Mouse (Mus musculus): ENCODE results near the gene Inpp5a.

Gene Inpp5a

DNA sequence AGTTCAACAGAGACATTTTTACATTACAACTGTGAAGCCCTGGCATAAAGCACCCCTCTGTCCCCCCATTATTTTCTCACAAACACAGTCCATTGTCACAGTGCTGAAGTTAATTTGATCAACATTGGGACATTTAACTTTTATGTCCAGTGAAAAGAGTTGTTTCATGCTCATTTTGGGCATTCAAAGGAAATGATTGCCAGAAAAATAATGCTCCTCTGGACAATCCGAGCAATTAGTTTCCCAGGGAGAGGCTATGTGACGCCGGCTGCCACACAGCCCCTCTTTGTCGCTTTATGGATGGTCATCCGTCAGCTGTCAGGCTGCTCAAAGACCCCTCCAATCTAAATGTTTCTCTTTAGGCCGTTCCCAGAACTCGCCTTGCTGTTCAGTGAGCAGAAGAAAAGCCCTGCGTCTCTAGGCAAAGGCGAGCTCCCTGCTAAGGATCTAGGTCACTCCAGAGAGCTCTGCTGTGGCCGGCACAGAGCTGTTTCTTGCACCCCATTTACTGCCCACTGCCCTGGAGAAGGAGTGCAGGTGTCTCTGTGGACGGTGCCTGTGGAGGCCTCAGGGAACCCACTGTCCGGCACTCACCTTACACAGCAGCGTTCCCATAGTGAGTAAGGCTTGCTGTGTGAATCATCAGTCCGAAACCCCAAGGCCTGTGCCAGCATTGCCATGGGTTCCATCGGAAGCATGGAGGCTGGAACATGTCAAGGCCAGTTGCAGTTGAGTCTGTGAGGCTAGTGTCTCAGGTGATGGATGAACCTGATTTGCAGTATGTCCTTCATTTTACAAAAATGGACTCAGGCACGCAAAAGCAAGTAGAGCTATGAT is 141.9 kb downstream of the Inpp5a start:
- no peak for DNase-seq (ENCODE audit: low read depth, low spot score)

DNA sequence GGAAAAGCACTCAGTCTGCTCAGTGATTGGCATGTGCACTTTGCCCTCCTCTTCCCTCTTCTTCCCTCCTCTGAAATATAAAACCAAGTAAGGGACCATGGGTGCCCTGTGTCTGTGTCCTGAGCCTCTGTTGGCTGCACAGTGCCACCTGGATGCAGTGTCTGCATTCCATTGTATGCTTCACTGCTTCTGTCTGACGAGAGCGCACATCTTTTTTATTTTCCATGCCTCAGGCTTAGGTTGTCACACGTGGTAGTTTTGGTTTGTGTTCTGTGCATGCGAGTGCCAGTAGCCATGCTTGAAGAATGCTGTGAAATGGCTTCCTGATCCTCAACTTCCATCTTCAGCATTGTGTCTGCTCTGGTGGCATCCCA is 142.5 kb downstream of the Inpp5a start:
- DNase-seq (ENCODE audit: low read depth, low spot score) = no peak

DNA sequence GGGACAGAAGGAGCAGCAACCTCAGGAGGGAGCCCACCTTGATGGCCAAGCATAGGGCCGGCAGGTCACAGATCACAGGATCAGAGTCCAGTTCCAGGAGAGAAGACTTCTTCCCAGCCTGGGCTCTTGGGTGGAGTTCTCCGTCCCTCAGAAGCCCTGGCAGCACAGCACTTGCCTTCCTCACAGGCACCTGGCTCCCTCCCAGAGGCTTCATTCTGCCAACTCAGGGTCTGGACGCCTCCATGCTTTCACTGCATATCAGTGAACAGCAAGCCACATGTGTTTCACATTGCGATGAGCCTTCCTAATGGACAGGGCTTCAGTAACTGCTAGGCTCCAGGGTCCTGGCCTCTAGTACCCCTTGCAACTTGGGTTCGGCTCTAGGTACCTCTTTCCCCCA is 147.4 kb downstream of the Inpp5a start:
- no peak for DNase-seq (ENCODE audit: low read depth, low spot score)

DNA sequence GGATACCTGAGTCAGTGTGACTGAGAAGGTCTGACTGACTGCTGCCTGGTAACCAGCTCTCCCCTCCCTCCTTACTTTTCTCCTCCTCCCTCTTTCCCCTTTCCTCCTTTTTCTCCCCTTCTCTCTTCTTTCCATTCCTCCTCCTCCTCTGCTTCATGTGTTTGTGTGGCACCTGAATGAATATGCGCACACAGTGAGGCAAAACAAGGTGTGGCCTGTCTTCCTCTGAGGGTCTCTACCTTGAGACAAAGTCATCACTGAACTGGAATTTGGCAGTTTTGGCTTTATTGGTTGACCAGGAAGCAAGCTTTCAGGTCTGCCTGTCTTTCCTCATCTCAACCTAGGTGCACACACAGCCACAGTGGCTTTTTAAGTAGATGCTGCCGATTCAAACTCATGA is 147.9 kb downstream of the Inpp5a start:
- no peak for DNase-seq (ENCODE audit: low read depth, low spot score)

DNA sequence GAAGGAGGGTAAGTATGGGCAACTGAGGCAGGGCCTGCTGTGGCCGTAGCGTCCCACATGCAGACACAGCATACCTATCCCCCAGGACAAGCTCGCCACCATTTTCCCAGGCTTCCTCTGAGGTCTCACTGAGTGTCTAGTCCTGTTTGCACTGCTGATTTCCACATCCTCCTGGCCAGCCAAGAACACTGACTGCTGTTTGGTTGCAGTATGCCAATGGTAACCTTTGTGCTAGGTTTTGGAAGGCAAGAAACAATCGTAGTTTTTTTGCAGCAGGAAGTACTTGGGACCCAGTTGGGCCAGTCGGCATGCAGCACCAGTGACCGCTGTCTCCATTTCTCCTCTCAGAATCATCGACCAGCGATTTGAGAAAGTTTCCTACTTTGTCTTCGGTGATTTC is 148.9 kb downstream of the Inpp5a start:
- no peak for DNase-seq (ENCODE audit: low read depth, low spot score)

DNA sequence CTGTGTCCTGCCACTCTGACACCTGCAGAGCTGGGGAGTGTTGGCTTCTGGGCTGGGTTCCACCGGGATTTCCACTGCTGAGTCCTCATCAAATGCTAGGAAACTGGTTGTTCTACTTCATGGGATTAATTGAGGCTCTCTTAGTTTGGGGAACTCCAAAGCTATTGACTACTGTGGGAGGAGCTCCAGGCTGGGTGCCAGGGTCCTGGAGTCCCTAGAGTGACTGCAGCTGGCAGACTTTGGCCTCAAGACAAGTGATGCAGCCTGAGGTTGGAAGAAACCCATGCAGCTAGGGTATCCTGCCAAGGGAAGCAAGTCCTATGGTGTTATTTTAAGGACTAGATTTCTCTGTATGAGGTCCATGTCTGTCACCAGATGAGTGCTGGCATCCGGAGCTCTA is 149.6 kb downstream of the Inpp5a start:
- DNase-seq (ENCODE audit: low read depth, low spot score) = no peak

DNA sequence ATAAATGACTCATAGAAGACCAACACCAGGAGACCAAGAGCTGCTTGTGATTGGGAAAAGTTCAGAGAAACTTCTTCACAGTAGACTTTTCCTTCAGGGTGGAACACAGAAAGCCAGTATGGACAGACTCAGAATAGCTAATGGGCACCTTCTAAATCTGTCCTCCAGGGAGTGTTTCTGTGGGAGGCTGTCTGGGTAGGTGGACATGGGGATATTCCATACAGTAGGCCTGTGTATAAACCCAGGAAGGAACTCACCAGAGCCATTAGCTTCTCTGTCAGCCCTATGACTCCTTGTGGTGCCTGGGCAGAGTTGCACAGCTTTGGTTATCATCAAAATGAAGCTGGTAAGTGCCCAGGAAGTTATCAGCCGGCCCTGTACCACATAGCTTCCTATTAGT is 151.7 kb downstream of the Inpp5a start:
- no peak for DNase-seq (ENCODE audit: low read depth, low spot score)

DNA sequence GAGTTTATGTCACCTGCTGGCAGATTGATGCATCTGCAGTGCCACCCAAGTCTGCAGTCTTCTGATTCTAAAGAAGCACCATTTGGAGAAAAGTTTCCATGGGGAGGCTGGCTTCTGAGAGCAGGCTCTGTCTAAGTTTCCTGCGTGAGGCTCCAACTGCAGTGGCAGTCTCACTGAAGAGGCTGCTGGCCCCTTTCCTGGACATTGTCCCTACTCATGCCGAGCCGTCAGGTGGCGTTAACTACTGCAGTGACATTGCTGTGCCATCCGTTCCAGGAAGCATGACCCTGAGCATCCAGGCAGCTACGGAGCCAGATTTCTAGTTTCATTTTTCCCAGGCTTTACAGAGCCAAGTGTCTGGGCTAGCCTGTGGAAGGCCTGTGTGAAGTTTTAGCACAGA is 152.5 kb downstream of the Inpp5a start:
- no peak for DNase-seq (ENCODE audit: low read depth, low spot score)

DNA sequence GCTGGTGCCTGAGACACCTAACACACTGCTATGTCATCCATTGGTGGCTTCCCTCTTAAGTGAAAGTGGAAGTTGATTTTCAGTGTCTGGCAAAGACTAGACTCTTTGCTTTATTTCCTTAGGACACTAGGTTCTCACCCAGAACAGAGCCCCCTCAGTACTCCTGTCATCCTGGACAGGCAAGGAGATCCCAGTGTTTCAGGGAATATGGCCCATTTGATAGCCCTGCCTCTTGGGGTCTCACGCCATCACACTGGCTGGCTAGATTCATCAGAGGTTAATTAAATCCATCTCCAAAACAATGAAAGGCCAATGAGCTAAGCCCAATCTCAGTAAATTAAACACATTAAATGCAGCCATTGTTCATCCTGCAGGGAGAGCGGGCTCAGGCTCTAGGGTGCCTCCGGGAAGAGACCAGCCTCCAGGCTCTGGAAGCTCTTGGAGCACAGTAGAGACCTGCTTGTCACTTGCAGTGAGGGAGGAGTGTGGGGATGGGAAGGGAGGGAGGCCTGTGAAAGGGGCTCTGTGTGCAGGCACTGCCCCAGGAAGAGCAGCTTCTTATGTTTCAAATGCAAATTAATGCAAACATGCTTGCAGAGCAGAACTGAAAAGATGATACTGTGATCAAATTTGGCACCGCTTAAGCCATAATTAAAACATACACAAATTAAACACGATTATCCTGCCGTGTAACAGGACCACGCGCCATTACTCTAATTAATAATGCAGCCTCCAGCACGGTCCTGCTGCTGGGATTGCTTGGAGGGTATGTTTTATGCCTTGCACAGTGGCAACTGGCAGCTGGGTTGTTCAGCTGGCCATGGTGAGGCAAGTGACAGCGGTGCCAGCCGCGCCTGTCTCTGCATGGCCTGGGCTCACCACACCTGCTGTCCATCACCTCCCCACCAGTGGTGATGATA is 156.1 kb downstream of the Inpp5a start:
- DNase-seq (ENCODE audit: low read depth, low spot score) = peak; percentile 66

DNA sequence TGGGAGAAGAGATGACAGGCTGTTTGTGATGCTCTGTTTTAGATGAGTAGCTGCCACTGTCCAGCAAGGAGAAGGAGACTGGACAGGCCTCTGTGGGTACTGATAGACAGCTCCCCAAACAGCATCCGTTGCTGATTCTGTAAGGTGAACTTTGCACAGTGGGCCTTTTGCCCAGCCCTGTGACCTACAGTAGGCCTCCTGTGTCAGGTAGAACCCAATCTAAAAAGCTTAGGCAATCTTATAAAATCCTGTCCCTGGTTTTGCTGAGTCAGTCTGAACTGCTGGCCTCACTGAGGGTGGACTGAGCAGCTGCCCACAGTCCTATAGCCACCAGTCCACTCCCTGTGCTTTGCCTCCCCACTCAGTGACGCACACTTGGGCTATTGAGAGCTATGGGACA is 158.4 kb downstream of the Inpp5a start:
- no peak for DNase-seq (ENCODE audit: low read depth, low spot score)

DNA sequence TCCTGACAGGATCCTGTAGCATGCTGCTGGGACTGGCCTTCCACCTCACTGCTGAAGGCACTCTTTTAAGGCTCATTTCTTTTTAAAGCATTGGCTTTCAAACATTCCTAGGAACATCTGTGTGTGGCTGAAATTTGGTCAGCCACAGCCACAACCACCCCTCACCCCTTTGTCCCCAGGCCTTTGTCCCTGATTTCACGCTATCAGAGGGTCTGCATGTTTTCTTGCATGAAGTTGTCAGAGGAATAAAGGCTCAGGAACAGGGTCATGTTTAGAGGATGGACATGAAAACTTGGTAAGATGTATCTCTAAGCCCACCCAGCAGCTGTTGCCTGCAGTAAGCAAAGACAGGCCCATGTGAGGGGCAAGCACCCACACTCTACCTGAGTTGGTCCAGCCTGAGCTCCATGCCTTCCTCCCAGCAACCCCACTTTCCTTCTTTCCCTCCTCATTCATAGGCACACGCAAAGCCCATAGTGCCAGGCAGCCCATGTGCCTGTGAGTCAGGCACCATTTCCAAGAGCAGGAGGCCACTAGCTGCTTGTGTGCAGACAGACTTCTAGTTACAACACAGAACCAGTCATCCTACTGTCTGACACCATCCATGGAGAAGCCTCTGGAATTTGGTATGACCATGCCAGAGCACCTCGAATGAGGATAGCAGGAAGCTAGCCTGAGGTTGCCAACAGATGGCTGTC is 161.3 kb downstream of the Inpp5a start:
- DNase-seq (ENCODE audit: low read depth, low spot score) = no peak

DNA sequence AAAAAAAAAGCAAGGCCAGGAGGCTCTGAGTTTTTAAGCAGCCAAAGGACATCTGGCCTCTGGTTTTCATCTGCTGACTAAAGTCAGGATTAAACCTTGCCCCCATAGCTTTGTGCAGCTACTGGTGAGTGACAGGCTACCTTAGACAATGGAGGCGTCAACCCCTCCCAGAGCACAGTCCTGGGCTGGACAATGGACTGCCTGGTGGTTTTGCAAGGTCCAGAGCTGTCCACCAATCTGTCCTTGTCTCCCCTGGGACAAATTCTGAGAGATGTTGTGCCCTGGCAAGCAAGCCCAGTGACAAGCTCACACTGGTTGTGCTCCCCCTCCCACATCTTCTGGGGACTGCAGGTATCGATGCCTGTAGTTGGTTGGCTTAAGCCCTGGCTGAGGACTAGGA is 162.6 kb downstream of the Inpp5a start:
- DNase-seq (ENCODE audit: low read depth, low spot score) = no peak

DNA sequence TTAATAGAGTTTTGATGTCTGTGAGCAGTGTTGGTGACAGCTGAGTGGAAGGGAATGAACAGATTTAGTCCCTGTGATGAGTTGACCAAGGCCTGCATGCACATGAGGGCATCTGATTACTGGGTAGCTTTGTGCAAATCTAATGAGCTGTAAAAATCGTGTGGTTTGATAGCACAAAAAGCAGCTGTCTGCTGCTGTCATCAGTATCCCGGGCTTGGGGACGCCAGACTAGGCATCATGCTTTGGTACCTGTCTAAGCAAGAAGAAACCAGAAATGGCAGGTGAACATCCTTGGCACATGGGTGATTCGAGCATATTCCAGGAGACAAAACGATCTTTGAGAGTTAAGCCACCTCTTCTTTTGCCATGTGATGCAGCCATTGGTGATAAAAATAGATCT is 167.4 kb downstream of the Inpp5a start:
- no peak for DNase-seq (ENCODE audit: low read depth, low spot score)

DNA sequence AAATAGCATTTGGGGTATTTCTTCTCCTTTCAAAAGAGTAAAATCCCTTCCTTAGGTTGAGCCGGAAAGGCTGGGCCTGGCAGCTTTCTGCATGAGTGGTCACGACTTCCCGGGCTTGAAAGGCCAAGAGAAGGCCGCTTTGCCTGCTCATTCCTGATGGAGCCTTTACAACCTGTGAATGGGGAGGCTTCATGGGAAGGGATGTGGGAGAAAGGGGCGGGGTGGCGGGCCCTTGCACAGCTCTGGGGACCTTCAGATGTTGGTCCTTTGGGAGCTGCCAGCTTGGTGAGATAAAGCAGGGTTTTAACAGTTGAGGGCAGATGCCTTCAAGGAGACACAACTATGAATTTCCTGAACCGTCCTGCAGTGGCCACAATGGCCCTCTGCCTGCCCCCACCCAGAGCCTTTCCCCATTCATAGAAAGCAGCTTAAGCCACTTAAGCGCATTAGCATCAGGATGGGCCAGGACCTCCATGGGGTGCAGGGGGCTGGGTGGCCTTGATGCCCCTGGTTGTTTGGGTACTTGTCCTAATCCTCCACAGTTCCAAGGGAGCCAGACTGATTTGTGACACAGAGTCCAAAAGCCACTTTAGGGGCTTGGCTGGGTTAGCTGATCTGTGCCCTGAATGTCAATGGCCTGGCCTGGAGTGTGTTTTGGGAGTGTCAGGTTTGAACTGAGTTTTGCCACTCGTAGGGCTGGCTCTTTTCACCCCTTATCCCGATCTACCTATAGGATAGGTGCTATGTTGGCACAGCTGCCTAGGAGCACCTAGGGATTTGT is 168.0 kb downstream of the Inpp5a start:
- no peak for DNase-seq (ENCODE audit: low read depth, low spot score)

DNA sequence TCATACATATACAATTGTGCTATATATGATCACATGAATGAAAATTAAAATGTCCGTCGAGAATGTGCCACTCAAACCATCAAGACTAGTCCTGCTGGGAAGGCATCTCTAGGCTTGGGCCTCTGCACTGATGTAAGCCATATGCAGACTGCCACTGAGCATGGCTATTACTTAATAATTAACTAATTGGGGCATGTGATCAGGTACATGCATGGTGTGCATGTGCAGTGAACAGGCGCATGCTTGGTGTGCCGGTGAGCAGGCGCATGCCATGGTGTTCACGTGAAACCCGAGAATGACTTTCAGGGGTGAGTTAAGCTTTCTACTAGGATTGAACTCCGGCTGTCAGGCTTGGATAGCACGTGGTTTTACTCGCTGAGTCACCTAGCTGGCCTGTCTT is 170.8 kb downstream of the Inpp5a start:
- DNase-seq (ENCODE audit: low read depth, low spot score) = no peak

DNA sequence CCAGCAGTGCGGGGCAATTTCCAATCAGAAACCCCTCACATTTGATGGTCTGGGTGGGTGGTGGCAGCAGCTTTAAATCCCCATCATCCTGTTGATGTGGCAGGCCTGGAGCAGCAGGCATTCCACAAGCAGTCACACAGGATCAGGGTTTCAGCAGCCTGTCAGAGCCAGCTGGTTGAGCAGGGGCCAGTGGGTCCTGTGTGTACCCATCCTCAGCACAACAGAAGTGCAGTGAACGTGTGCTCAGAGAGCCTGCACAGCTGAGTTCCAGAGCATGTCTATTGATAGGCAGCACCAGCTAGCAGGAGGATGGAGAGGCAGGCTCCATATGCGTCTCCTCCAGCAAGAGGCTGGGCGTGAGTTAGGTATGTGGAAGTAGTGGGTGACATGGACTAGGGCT is 174.5 kb downstream of the Inpp5a start:
- DNase-seq (ENCODE audit: low read depth, low spot score) = no peak

DNA sequence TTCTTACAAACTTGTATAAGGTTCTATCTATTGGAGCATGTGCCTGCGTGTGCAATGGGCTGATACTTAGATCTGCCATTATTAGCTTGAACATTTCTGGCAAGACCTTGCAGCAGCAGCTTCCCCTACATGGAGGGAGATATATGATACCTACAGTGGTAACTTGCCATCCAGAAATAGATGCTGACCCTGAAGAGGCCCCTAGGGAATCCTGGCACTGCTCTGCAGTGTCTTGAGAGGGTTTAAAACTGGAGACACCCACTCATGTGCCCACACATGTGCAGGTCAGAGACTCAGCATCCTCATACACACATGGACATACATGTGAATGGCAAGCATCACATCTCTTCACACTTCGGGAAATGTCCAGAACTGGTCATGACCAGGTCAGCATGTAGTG is 175.3 kb downstream of the Inpp5a start:
- DNase-seq (ENCODE audit: low read depth, low spot score) = no peak

DNA sequence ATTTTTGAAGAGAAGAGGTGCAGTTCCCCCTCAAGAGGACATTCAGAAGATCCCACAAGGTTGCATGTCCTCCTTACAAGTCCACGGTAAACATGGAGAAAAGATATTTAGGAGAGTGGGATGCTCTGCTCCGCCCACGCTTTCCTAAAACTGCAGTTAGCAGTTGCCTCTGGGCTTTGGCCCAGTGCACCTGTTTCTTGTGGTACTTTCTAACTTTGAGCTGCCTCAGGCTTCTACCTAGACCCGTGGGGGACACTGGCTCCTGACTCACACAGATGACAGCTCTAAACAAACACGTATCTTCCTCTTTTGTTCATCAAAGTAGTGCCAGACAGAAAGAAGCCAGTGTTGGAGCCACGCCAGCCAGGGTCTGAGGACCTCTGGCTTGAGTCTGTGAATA is 177.1 kb downstream of the Inpp5a start:
- no peak for DNase-seq (ENCODE audit: low read depth, low spot score)

DNA sequence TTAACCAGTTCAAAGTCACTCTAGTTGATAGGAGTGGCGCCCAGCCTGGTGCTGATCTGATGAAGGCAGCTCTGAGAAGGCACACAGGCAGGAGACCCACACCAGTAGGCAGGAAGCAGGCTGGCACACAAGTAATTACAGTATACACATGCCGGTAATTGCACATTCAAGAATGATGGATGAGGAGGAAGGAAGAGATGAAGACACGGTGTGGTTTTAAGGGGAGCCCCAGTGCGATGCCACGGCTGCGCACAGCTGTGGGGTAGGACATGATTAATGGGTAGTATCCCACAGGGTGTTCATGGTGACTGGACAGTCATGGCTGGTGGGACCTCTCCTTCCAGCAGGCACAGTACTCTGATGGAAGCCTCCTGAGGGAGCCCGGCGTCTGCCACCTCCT is 177.6 kb downstream of the Inpp5a start:
- no peak for DNase-seq (ENCODE audit: low read depth, low spot score)

DNA sequence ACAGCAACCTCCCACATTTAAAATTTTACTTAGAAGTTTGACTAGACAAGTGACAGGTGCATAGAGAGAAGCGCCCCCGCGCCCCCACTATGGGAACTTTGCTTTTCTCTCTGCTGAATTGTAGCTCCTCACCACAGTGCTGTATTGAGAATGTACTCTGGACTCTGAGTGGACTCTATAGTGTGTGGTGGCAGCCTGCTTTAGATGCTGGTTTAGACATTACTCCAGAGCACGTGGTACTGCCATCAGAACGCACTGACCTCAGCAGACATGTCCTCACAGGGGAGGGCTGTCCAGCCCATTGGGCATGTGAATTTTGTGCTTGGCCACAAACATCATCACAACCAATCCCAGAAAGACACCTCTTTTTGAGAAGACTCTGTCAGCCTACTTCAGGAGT is 181.9 kb downstream of the Inpp5a start:
- no peak for DNase-seq (ENCODE audit: low read depth, low spot score)

DNA sequence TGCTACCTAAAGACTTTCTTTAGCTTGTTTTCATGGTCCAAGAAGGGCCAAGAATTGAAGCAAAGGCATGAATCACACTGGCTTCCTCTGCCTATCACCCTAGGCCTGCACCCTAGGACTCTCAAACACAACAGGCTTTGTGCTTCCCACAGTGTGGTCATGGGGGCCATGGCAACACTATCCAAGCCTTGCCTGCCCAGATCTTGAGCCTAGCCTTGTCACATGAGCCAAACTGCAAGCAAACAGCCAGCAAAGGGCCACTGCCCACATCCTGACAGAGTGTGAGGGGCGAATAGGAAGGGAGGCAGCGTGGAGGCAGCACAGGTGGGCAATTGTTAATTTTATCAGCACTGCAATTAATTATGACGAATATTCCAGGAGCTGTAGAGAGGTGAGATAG is 183.8 kb downstream of the Inpp5a start:
- DNase-seq (ENCODE audit: low read depth, low spot score) = no peak
